In the genomic region with DNA sequence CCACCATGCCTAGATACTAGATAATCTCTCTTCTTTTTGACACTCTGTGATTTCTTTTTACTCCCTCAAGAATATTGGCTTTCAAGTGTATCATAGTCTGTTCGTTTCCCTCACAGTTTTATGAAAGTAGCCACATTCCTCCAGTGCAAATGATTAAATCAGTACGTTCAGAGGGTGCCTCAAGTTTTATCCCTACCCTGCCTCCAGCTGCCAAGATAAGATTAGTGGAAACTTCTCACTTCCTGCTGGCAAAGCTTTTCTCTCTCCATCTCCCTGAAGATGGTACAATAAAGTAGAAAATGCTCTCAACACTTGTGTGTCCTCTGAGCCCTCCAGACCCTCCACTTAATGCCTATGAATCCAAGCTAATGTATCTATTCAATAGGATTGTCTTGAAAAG, we compare ENCODE assay signal across 19 mouse cellular contexts. TPM values are rescaled to one million over a fixed set of nuclear protein-coding genes. Genes with fewer than 3 reads are reported as not detected.
A peak's percentile ranks its signal among the peaks of the same experiment; 100 is the strongest.
DNase-seq lines count a peak whose midpoint lies in the region; ATAC-seq lines count a peak whose summit lies in the region.
"Had no signal": no experiment of that assay in that cellular context is flagged by ENCODE, and none has a peak within 500 bp of the region (broad histone marks: within the 10 kb centered on the region; RNA-seq: fewer than 3 reads in every experiment).

No protein-coding gene starts in this region.

- no peak overlapping the region for H3K4me3 ChIP-seq in heart, embryonic 11.5 days (ENCODE audit: low read depth, low read length)
- H3K4me3 ChIP-seq in liver, embryonic 11.5 days (ENCODE audit: low read depth, low read length) = no peak overlapping the region; the same call in 1 of the 2 replicates

- ATAC-seq in heart, embryonic 11.5 days (replicated peaks; ENCODE audit: insufficient number of reproducible peaks, low FRiP score, low TSS enrichment) = no peak
- ATAC-seq in liver, embryonic 11.5 days (replicated peaks; ENCODE audit: low FRiP score) = no peak
- ATAC-seq: forebrain, postnatal 0 days had no signal

- no peaks in the 10 kb centered on the region; the same call in 1 of the 2 replicates for H3K4me1 ChIP-seq in heart, embryonic 11.5 days (ENCODE audit: control insufficient read depth, insufficient read depth, low read length)
- peaks cover 14% of the 10 kb centered on the region for H3K4me1 ChIP-seq in liver, embryonic 11.5 days (replicated peaks; ENCODE audit: control insufficient read depth, insufficient read depth, low read length)

- no peak overlapping the region for H3K27ac ChIP-seq in heart, embryonic 11.5 days (ENCODE audit: low read depth, low read length)
- H3K27ac ChIP-seq in liver, embryonic 11.5 days (ENCODE audit: low read depth, low read length) = no peak overlapping the region
- H3K27ac ChIP-seq: forebrain, embryonic 10.5 days had no signal

- H3K27me3 ChIP-seq in heart, embryonic 11.5 days (ENCODE audit: control insufficient read depth, insufficient read depth, low read length) = no peaks in the 10 kb centered on the region
- H3K27me3 ChIP-seq in liver, embryonic 11.5 days (replicated peaks; ENCODE audit: control insufficient read depth, insufficient read depth, low read length) = no peaks in the 10 kb centered on the region

- 35% methylated on average over 2 of the region's 2 CpGs for WGBS in heart, embryonic 11.5 days (ENCODE audit: insufficient replicate concordance)
- 33% methylated on average over 2 of the region's 2 CpGs for WGBS in liver, embryonic 11.5 days

- DNase-seq in heart, adult 11 months = peak; percentile 10
- DNase-seq in c-Kit-negative CD71-positive TER-119-positive erythroid progenitor cells, embryonic 14.5 days (ENCODE audit: low read depth, low spot score) = peak; percentile 20
- no peak for DNase-seq in liver, embryonic 11.5 days (ENCODE audit: low spot score)
- peak; percentile 16 for DNase-seq in naive thymus-derived CD4-positive, alpha-beta T cell, adult 2 months (ENCODE audit: low read depth)
- no peak for DNase-seq in lung, postnatal 25 days (ENCODE audit: low spot score)
- DNase-seq in left cerebral cortex, postnatal 36 days (ENCODE audit: low spot score in 2 of 2) = no peak
- DNase-seq in lung, postnatal 10 days = no peak
- DNase-seq: adrenal gland, adult 8-10 months; cerebellum, adult 11 months; embryo, embryonic 11 days; forebrain, postnatal 0 days; kidney, adult 9 months; kidney, postnatal 36 days; lung, adult 2 months; lung, postnatal 4 days; right cerebral cortex, adult 18-20 months; thymus, postnatal 4 days had no signal

- intact Hi-C loops in left cerebral cortex, postnatal 36 days (cut with DNase I) = loop anchor here (5.0 kb wide), 1 partner anchor 702 kb away; no protein-coding TSS in a partner anchor

- H3K9ac ChIP-seq in heart, embryonic 11.5 days (ENCODE audit: low read depth, low read length) = no peak overlapping the region
- no peak overlapping the region for H3K9ac ChIP-seq in liver, embryonic 11.5 days (ENCODE audit: low read depth, low read length)

- H3K4me2 ChIP-seq in heart, embryonic 11.5 days = no peak overlapping the region
- H3K4me2 ChIP-seq in liver, embryonic 11.5 days = peak overlapping the region; percentile 89

- H3K36me3 ChIP-seq in heart, embryonic 11.5 days (ENCODE audit: control insufficient read depth, insufficient read depth, low read length) = no peaks in the 10 kb centered on the region
- no peaks in the 10 kb centered on the region for H3K36me3 ChIP-seq in liver, embryonic 11.5 days (ENCODE audit: control insufficient read depth, insufficient read depth, low read length)
- H3K36me3 ChIP-seq: forebrain, embryonic 10.5 days had no signal

- H3K9me3 ChIP-seq in heart, embryonic 11.5 days (replicated peaks; ENCODE audit: control insufficient read depth, low read length) = no peaks in the 10 kb centered on the region
- H3K9me3 ChIP-seq in liver, embryonic 11.5 days (ENCODE audit: control insufficient read depth, low read length) = no peaks in the 10 kb centered on the region
- H3K9me3 ChIP-seq: forebrain, embryonic 10.5 days had no signal

RNA-seq across cellular contexts. Expression of gene Cep350, which starts 1.9 kb away (rescaled TPM):
- polyA plus RNA-seq in heart, embryonic 11.5 days (2014; fragmentation: Nextera tagmentation; extraction: Ambion mirVana) = 5.3 and 8.5 TPM in 2 replicates
- 4.9 and 5.6 TPM in 2 replicates for polyA plus RNA-seq in liver, embryonic 11.5 days (2014; fragmentation: Nextera tagmentation; extraction: Ambion mirVana)
- 10 to 100 TPM; 42.8 to 52.9 TPM for total RNA-seq in left cerebral cortex, postnatal 36 days (2021)

Comparison
In these comparisons a context has a peak if more than half of its experiments do, and no peak if none do; other contexts are left out.
1. DNase-seq: peak in heart, adult 11 months (single experiment), c-Kit-negative CD71-positive TER-119-positive erythroid progenitor cells, embryonic 14.5 days (single experiment) and naive thymus-derived CD4-positive, alpha-beta T cell, adult 2 months (single experiment); none in liver, embryonic 11.5 days (single experiment), lung, postnatal 25 days (single experiment), left cerebral cortex, postnatal 36 days (0 of 2) and lung, postnatal 10 days (single experiment).